Mouse (Mus musculus): ENCODE measurements around the gene Rfx5.
"Not testable (repeated sequence)": the region's sequence is repeated elsewhere in the genome, so short reads cannot be mapped to it uniquely, and the experiment has no call there.

The Rfx5 gene

GRCm38 (mm10) chr3:94953764-94954616 lies at the start of gene Rfx5:
Gene Rfx5, plus strand, starts transcription at chr3:94954075.
- peak; percentile 93 for DNase-seq (ENCODE audit: low spot score)

DNA sequence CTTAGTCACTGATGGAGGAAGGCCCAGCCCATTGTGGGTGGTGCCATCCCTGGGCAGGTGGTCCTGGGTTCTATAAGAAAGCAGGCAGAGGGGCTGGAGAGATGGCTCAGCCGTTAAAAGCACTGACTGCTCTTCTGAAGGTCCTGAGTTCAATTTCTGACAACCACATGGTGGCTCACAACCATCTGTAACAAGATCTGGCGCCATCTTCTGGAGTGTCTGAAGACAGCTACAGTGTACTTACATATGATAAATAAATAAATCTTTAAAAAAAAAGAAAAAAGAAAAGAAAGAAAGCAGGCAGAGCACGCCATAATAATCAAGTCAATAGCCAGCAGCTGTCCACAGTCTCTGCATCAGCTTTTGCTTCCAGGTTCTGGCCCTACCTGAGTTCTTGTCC lies 49.1 kb upstream of the Rfx5 start:
- not testable (repeated sequence) for DNase-seq (ENCODE audit: low spot score)

- no peak for DNase-seq (ENCODE audit: low spot score)
Observed at GRCm38 (mm10) chr3:94906482-94906881, 47.4 kb upstream of the Rfx5 start.

GRCm38 (mm10) chr3:94911050-94911693 lies 42.7 kb upstream of the Rfx5 start:
- no peak for DNase-seq (ENCODE audit: low spot score)

- DNase-seq (ENCODE audit: low spot score) = no peak
Observed at GRCm38 (mm10) chr3:94913801-94914200, 40.1 kb upstream of the Rfx5 start.

DNA sequence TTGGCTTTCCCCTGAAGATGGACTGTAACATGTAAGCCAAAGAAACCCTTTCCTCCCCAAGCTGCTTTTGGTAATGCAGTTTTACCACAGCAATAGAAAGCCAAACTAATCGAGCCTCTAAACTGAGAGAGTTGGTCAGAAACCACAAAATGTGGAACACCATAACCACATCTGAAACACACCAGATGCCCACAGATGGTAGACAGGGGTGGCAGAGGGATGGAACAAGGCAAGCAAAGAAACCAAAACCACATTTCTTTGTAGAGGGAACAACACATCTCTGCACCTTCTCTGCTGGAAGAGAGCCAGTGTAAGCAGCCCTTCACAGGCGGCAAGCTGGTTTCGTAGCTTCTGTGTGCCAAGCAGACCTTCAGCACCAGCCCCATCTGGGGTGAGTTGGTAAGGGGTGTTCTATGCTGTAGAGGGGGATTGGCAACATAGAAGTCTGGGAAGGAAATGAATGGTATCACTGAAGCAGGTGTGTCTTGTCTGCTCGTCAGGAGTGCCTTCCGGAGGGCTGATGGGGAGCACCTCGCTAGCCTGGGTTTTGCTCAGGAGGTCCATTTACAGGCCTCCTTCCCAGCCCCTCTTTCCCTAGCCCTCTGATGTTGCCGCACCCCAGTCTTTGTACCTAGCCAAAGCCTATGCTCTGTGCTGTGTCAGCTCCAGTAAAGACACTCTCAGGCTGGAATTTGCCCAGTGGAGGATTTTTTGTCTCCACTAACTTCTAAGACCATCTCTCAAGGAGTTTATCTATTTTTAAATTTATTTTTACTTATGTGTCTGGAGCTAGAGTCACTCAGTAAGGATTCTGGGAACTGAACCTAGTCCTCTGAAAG lies 37.8 kb upstream of the Rfx5 start:
- DNase-seq (ENCODE audit: low spot score) = no peak

DNA sequence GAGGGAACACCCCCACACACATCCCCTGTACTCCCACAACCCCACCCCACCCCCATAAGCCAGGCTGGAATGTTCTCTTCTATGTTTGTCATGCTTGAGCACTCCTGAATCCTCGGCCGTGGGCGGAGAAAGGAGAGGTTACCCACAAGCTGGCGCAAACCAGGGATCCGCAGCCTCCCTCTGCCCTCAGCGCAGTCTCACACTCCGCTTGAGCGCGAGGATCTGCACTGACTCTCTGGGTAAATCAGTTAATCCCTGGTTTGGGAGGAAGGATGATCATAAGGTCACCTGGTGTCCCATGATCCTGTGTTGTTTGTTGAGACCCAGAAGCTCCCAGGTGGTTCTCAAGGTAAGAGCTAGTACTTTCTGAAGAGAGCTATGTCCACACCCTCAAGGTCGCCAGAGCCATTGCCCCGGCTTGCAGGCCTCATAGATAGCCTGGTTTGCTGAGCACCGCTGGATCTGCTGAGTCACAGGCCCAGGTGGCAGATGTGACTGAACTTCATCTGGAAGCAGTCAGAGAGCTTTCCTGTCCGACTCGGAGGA lies 36.0 kb upstream of the Rfx5 start:
- peak; percentile 36 for DNase-seq (ENCODE audit: low spot score)

DNA sequence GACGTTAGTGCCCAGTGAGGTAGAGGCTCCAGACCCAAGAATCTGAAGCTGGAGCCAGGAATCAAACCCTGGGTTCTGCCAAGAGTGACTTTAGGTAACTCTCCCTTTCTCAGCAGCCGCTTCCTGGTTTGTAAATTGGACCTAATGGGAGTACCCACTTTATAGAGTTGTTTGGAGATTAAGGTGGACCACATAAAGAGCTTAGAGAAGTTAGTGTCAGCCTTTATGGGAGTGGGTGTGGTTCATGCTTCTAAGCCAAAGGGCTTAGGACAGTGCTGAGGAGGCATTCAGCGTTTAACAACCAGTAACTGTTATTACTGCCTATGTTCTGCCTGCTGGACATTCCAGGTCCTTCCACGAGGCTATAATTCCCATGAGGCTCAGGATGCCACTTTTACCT lies 35.0 kb upstream of the Rfx5 start:
- no peak for DNase-seq (ENCODE audit: low spot score)

- DNase-seq (ENCODE audit: low spot score) = peak; percentile 31
Observed at GRCm38 (mm10) chr3:94921104-94921503, 32.8 kb upstream of the Rfx5 start.

DNA sequence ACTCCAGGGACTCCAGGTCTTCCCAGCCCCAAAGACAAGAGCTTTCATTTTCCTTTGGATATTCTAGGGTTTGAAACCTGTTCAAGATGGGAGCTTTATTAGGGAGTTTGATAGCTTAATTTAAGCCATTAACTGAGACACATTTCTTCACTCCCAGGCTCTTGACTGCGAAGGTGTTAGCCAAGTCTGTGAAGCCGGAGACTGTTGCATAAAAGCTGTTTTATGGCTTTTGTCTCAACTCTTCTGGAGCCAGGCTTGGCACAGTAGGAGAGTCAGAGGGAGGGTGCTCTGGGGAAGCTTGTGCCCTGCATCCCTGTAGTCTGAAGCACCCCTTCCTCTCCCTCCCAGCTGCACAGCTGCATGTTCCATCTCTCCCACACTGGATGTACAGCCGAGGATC lies 31.5 kb upstream of the Rfx5 start:
- no peak for DNase-seq (ENCODE audit: low spot score)

DNA sequence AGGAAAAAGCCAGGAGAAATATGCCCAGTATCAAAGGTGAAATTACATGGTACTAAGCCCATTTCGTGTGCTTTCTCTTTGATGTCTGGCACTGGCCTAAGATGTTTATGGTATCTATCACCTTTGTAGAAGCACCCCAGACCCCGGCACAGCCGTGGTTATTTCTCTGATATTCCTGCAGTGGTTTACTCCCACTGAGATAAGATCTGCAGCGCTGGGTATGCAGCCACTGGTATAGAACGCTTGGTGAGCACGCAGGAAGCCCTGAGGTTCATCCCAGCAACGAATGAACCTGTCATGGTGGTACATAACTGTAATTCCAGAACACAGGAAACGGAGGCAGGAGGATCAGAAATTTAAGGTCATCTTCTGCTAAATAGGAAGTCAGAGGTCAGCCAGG lies 29.2 kb upstream of the Rfx5 start:
- DNase-seq (ENCODE audit: low spot score) = no peak

GRCm38 (mm10) chr3:94926301-94926736 lies 27.6 kb upstream of the Rfx5 start:
- not testable (repeated sequence) for DNase-seq (ENCODE audit: low spot score)

- not testable (repeated sequence) for DNase-seq (ENCODE audit: low spot score)
Observed at GRCm38 (mm10) chr3:94928979-94929378, 24.9 kb upstream of the Rfx5 start.

DNA sequence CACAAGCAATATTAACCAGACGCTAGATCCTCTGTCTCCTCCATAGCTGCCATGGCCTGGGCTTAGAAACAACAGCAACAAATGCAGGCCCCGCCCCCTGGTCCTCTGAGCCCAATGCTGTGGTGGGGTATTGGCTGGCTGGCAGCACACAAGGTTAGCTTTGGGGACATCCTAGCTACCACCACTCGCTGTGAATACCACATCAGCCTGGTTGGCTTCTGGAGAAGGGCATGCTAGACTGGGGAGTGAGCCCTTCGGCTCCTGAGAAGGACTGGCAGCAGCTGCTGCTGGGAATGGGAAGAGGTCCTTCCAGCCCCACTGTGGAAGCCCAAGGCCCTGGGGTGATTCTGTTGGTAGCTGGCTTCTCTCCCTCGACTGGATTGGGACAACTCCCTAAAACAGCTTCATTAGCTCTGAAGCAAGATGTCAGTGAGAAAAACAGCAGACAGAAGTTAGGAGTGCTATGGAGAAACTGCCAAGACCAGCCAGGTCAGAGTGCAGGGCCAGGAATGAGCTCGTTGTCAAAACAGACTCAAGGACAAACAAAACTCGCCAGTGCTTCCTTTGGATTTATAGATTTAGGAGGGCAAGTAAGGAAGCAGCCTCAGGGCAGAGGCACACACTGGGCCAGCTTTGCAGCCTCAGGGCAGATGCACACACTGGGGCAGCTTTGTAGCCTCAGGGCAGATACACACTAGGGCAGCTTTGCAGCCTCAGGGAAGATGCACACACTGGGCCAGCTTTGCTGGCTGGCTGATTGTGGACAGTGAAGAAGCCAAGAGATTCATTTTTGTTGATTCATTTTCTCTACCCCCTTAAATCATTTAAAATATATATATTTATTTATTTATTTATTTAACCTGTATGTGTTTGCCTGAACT lies 23.2 kb upstream of the Rfx5 start:
- DNase-seq (ENCODE audit: low spot score) = not testable (repeated sequence)

DNA sequence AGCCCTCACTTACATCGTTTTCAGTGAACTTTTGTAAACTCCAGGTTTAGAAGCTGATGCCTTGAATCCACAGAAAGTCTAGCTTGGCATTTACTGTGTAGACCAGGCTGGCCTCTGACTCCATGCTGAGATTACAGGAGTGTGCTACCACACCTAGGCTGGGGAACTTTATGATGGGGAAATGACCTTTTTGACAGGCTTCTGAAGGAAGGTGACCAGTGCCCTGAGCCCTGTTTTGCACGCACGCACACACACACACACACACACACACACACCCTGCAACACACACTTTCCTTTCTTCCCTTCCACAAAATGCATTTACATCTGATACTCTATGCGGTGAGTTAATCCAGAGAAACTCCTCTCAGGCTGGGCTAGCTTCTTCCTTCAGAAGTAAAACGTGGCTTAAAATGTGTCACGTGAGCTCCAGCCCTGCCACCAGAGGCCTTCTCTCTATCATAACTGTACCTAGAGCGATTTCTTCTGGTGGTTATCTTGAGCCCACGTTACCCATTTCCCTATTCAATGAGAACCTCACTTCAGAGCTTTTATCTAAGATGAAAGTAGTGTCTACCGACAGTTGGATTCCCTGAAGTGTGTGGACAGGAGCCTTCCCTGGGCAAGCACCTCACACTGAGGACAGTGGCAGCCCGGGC lies 22.3 kb upstream of the Rfx5 start:
- DNase-seq (ENCODE audit: low spot score) = not testable (repeated sequence)

DNA sequence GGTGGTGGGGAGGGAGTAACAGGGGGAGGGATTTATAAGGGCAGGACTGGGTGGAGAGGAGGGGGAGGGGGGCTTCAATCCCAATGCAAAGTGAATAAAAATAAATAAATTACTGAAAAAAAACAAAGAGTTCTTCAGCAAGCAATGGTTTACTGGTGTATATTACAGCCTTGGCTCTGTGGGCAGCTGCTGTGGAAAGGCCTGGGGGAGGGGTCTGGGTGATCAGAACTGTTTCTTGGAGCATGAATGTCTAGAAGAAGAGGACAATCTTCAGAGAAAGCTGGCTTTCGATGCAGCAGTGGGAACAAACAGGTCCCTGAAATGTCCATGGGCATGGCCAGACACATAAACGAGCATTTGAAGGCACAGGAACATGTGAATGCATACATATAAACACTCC lies 21.6 kb upstream of the Rfx5 start:
- DNase-seq (ENCODE audit: low spot score) = not testable (repeated sequence)

GRCm38 (mm10) chr3:94932809-94933564 lies 20.9 kb upstream of the Rfx5 start, which contains the start of gene Selenbp1:
Gene Selenbp1, plus strand, starts transcription at chr3:94933056.
- DNase-seq (ENCODE audit: low spot score) = peak; percentile 88

DNA sequence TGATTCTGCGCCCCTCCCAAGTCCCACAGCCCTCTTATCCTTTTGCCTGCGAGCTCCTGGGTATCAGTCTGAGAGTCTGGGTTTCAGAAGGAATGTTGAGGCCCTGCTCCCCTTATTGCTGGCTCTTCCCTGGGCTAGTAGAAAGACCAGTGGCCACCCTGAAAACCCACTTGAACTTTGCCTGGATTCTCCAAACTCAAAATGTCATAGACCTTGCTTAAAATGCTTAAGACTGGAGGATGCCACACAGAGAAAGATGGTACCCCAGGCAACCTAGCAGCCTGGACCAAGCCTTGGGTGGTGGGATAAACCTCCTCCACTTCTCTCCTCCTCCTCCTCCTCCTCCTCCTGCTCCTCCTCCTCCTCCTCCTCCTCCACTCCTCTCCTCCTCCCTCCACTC lies 20.3 kb upstream of the Rfx5 start:
- not testable (repeated sequence) for DNase-seq (ENCODE audit: low spot score)

GRCm38 (mm10) chr3:94934564-94934963 lies 19.3 kb upstream of the Rfx5 start:
- not testable (repeated sequence) for DNase-seq (ENCODE audit: low spot score)

- DNase-seq (ENCODE audit: low spot score) = peak; percentile 77
Observed at GRCm38 (mm10) chr3:94935332-94935731, 18.5 kb upstream of the Rfx5 start.

Data from urinary bladder, postnatal 14 days (tissue).